Mouse (Mus musculus): ENCODE measurements around the gene Spock1. TPM values are rescaled to one million over a fixed set of nuclear protein-coding genes. Genes with fewer than 3 reads are reported as not detected.
A peak's percentile ranks its signal among the peaks of the same experiment; 100 is the strongest.

The Spock1 gene
- polyA plus RNA-seq (2015; fragmentation: Nextera tagmentation; extraction: Ambion mirVana) = 2.7 and 3.3 TPM in 2 replicates

DNA sequence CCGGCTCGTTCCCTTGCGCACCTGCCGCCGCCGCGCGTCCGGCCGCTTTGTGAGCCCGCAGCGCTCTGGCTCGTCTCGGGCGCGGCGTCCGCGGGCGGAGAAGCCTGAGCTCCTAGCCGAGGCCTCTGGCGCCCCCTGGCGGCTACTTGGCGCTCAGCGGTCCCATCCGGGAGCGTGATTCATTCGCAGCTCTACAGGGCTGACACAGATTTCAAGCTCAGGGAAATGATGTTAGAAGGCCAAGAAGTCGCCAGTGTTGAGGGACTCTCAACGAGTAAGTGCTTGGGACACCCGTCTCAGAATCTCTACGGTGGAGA, at the start of gene Spock1:
TSS of gene Spock1 (minus strand) at position 67 of the 317 bp plus-strand sequence.
- H3K27ac ChIP-seq = no peak within 1 kb of the TSS
- no peak; the same call in 1 of the 2 replicates for ATAC-seq (ENCODE audit: insufficient number of reproducible peaks, low FRiP score, low TSS enrichment, low read depth)
- WGBS = 1% methylated on average over 32 of the region's 32 CpGs
- no peak within 1 kb of the TSS for H3K9ac ChIP-seq
- peak within 1 kb of the TSS; percentile 38 for H3K4me3 ChIP-seq
- peak within 1 kb of the TSS; percentile 74 for H3K4me2 ChIP-seq
- H3K36me3 ChIP-seq = no peaks in the 10 kb centered on the region
- peaks cover 36% of the 10 kb centered on the region for H3K27me3 ChIP-seq
- H3K9me3 ChIP-seq = no peaks in the 10 kb centered on the region
- peaks cover 19% of the 10 kb centered on the region for H3K4me1 ChIP-seq

DNA sequence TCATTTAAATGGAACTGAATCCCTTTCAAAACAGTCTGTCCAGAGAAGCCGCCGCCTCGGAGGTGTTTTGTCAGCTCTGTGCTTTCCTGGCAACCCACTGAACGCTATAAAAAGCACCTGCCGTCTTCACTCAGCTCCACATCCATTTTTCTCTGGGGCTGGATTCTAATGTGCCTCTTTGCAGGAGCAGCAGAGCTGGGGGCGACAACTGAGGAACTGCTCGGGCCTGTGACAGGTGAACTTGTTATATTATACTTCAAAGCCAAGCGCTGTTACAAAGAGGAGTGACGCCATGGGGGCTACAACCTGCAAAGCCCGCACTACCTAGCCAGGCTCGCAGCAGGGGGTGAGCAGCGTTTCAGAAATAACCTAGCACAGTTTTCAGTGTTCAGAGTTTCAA, 42.0 kb upstream of the Spock1 start:
- H3K36me3 ChIP-seq = no peaks in the 10 kb centered on the region
- WGBS = 65% methylated on average over 12 of the region's 12 CpGs
- peaks cover 6% of the 10 kb centered on the region for H3K4me1 ChIP-seq

DNA sequence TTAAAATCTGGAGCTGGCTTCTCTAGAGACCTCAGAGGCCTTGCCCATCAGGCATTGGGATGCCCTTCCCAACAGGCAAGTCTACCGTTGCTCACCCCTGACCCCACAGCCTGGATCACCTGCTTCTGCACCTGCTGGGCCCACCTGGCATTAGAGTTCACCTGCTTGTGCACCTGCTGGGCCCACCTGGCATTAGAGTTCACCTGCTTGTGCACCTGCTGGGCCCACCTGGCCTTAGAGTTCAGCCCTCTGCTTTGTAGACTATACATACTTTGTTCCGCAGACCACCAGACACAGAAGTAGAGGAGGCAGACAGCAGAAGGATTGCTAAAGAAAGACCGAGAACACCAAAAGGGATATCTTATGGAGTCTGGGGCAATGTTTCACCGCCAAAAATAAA, 41.4 kb upstream of the Spock1 start:
- H3K36me3 ChIP-seq = no peaks in the 10 kb centered on the region
- no peaks in the 10 kb centered on the region for H3K27me3 ChIP-seq
- no peak overlapping the region for H3K9ac ChIP-seq
- no peak overlapping the region for H3K27ac ChIP-seq
- no peak overlapping the region for H3K4me3 ChIP-seq
- H3K4me1 ChIP-seq = peaks cover 8% of the 10 kb centered on the region
- ATAC-seq (ENCODE audit: insufficient number of reproducible peaks, low FRiP score, low TSS enrichment, low read depth) = no peak
- H3K9me3 ChIP-seq = no peaks in the 10 kb centered on the region
- H3K4me2 ChIP-seq = no peak overlapping the region
- 77% methylated on average over 4 of the region's 4 CpGs for WGBS

More for the DNA sequence above, 42.0 kb upstream of the Spock1 start:
- Histone ChIP-seq H3K9me3 (no peaks in the 10 kb centered on the region), H3K4me3 (no peak overlapping the region), H3K9ac (no peak overlapping the region), H3K27ac (no peak overlapping the region), H3K4me2 (no peak overlapping the region), H3K27me3 (no peaks in the 10 kb centered on the region)
- no peak for ATAC-seq (ENCODE audit: insufficient number of reproducible peaks, low FRiP score, low TSS enrichment, low read depth)

DNA sequence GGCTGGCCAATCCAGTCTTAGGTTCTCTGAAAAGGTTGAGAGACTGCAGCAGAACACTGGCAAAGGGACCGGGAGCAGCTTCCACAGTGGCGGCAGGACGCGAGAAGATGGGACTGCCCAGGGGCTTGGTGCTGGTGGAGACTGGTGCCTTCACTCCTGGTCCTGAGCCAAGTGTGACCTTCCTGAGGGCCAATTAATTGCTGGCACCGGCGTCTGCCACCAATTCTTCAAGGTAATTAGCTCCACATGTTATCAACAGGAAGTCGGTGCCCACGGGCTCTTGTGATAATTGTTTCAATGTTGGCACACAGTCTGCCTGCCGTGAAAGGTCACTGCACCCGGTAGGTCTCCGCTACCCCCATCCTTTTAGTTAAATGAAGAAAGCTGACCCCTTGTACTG, 37.1 kb upstream of the Spock1 start:
- Histone ChIP-seq H3K4me3 (no peak overlapping the region), H3K4me2 (no peak overlapping the region; the same call in 1 of the 2 replicates), H3K27ac (no peak overlapping the region), H3K36me3 (no peaks in the 10 kb centered on the region), H3K9me3 (no peaks in the 10 kb centered on the region), H3K4me1 (peaks cover 8% of the 10 kb centered on the region), H3K9ac (no peak overlapping the region), H3K27me3 (no peaks in the 10 kb centered on the region)
- no peak for ATAC-seq (ENCODE audit: insufficient number of reproducible peaks, low FRiP score, low TSS enrichment, low read depth)
- 17% methylated on average over 11 of the region's 11 CpGs for WGBS

DNA sequence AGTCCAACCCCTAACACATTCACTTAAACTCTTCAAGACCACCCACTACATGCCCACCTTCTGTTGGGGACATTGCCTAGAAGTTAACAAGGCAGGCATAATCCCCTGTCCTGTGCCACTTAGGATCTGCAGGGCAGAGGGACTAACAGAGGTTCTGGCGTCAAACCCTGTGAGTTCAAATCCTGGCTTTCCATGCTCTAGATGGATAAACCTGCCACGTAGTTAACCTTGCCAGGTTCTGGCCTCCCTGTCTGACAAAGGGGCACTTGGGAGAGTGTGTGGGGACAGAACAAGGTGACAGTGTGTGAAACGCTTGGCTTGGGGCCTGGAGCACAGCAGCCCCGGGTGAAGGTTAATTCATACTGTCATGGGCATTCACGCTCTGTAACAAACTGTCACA, 36.3 kb upstream of the Spock1 start:
- Histone ChIP-seq H3K4me1 (peaks cover 8% of the 10 kb centered on the region), H3K27ac (no peak overlapping the region), H3K9me3 (no peaks in the 10 kb centered on the region), H3K9ac (no peak overlapping the region), H3K4me2 (no peak overlapping the region), H3K4me3 (no peak overlapping the region), H3K36me3 (no peaks in the 10 kb centered on the region), H3K27me3 (no peaks in the 10 kb centered on the region)
- WGBS = 74% methylated on average over 5 of the region's 5 CpGs
- ATAC-seq (ENCODE audit: insufficient number of reproducible peaks, low FRiP score, low TSS enrichment, low read depth) = no peak

DNA sequence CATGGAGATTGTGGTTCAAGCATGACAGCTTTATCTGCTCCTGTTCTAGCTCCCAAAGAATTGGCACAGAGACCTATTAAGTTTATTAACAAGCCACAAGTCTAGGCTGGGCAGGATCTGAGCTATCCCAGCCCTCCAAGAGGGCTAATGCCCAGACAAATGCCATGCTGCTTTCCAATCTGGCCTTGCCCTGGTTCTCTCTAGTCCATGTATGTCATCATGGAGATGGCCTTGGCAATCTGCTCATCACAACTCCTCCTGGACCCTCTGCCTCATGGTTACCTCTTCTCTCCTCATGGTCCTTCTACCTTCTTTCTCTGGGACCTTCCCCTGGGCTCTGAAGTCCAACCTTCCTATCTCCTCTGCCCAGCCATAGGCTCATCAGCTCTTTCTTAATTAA, 35.8 kb upstream of the Spock1 start:
- H3K36me3 ChIP-seq = no peaks in the 10 kb centered on the region
- no peak overlapping the region for H3K4me3 ChIP-seq
- no peak overlapping the region for H3K4me2 ChIP-seq
- H3K27me3 ChIP-seq = no peaks in the 10 kb centered on the region
- ATAC-seq (ENCODE audit: insufficient number of reproducible peaks, low FRiP score, low TSS enrichment, low read depth) = no peak
- H3K27ac ChIP-seq = no peak overlapping the region
- no peak overlapping the region for H3K9ac ChIP-seq
- H3K9me3 ChIP-seq = no peaks in the 10 kb centered on the region
- peaks cover 8% of the 10 kb centered on the region for H3K4me1 ChIP-seq

DNA sequence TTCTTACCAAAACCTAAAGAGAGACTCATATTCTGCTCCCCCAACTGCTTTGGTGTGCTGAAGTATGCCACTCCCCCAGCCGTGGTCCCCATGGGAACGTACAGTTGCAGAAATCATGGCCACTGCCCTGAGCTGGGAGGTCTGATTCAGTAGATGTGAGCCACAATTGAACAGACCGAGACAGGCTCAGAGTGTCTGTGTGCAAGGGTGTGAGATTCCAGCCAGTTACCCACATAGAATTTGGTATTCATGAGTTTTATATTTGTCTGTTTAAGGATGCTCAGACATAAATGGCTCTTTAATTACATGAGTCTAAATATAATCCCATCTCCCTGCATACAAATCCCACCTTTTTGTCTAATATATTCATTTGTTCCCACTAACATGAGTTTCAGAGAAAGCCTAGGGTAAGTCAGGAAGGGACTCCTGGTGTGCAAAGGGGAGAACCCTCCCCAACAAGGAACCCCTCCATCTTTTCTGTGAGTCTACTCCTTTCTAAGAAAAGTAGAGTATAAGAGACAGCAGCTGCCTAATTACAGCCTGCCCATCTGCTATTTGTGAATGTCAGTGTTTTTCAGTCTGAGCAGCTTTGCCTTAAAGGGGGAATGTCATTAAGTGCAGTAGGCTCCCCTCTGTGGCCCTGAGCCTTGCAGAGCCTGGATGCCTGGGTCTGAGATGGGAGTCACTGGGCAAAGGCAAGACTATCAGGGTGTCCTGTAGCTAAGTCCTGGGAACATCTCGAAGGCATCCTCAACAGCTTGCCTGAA, 29.5 kb upstream of the Spock1 start:
- Histone ChIP-seq H3K9me3 (no peaks in the 10 kb centered on the region), H3K36me3 (no peaks in the 10 kb centered on the region), H3K27ac (no peak overlapping the region), H3K9ac (no peak overlapping the region), H3K4me2 (no peak overlapping the region), H3K27me3 (no peaks in the 10 kb centered on the region), H3K4me3 (no peak overlapping the region), H3K4me1 (no peaks in the 10 kb centered on the region)
- whole genome bisulfite sequencing = 72% methylated on average over 4 of the region's 4 CpGs
- no peak for ATAC-seq (ENCODE audit: insufficient number of reproducible peaks, low FRiP score, low TSS enrichment, low read depth)

DNA sequence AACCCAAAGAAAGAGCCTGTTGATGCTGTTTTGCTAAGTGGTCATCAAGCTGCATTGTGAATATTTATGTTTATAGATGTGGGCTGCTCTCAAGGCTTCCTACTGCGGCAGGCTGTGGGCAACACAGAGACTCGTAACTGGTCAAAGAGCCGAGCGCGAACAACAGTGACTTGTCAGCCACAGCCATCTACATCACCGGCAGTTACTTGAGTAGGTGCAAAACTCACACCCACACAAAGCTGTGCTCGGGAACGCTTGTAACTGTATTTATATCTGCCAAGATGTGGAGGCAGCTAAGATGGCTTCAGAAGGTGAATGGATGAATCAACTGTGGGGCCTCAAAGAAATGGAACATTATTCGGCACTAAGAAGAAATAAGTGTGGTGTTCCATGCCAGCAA, 23.9 kb upstream of the Spock1 start:
- no peak overlapping the region for H3K4me3 ChIP-seq
- no peak overlapping the region for H3K9ac ChIP-seq
- WGBS = 77% methylated on average over 9 of the region's 9 CpGs
- no peaks in the 10 kb centered on the region for H3K27me3 ChIP-seq
- no peak overlapping the region for H3K4me2 ChIP-seq
- no peaks in the 10 kb centered on the region for H3K9me3 ChIP-seq
- H3K27ac ChIP-seq = no peak overlapping the region
- H3K36me3 ChIP-seq = no peaks in the 10 kb centered on the region
- no peak for ATAC-seq (ENCODE audit: insufficient number of reproducible peaks, low FRiP score, low TSS enrichment, low read depth)
- no peaks in the 10 kb centered on the region; the same call in 1 of the 2 replicates for H3K4me1 ChIP-seq

DNA sequence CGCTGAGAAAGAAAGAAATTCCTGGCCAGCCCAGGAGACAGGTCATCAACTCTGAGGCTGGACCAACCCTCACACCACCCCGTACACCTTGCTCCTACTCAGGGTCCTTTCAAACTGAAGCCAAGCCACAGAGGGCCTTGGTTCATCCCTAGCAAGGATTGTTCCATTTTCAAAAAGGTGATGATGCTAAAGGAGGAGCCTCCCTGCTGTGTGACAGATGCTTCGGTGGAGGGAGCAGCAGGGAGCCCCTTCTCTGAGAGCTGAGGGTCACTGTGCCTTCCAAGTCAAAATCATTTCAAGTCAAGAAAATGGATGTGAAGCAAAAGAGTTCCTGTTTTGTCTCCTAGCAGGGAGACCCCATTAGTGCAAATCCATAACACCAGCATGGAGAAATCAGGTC, 23.2 kb upstream of the Spock1 start:
- Histone ChIP-seq H3K4me3 (no peak overlapping the region), H3K4me2 (no peak overlapping the region), H3K27me3 (no peaks in the 10 kb centered on the region), H3K27ac (no peak overlapping the region), H3K36me3 (no peaks in the 10 kb centered on the region), H3K9me3 (no peaks in the 10 kb centered on the region), H3K9ac (no peak overlapping the region), H3K4me1 (no peaks in the 10 kb centered on the region; the same call in 1 of the 2 replicates)
- 70% methylated on average over 3 of the region's 3 CpGs for WGBS
- no peak for ATAC-seq (ENCODE audit: insufficient number of reproducible peaks, low FRiP score, low TSS enrichment, low read depth)

DNA sequence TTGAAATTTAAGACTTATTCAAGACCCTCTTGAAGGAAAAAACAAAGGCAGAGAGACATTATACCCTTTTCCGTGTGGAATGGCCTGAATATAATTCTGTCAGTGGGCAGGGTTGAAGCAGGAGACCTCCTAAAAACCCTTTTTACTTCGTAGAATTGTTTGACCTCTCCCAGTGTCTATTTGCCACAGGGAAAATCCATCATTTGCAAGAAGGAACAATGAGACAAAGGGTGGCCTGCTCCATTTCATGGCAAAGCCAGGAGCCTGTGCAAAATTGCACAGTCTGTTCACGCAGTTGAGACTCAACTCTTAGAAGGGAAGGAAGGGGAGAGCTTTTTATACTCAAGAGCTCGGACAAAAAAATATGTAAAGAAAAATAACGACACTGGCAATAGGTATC, 22.6 kb upstream of the Spock1 start:
- Histone ChIP-seq H3K4me2 (no peak overlapping the region), H3K9ac (no peak overlapping the region), H3K27ac (no peak overlapping the region), H3K36me3 (no peaks in the 10 kb centered on the region), H3K4me1 (no peaks in the 10 kb centered on the region; the same call in 1 of the 2 replicates), H3K9me3 (no peaks in the 10 kb centered on the region), H3K4me3 (no peak overlapping the region), H3K27me3 (no peaks in the 10 kb centered on the region)
- 57% methylated on average over 5 of the region's 5 CpGs for WGBS
- ATAC-seq (ENCODE audit: insufficient number of reproducible peaks, low FRiP score, low TSS enrichment, low read depth) = no peak

DNA sequence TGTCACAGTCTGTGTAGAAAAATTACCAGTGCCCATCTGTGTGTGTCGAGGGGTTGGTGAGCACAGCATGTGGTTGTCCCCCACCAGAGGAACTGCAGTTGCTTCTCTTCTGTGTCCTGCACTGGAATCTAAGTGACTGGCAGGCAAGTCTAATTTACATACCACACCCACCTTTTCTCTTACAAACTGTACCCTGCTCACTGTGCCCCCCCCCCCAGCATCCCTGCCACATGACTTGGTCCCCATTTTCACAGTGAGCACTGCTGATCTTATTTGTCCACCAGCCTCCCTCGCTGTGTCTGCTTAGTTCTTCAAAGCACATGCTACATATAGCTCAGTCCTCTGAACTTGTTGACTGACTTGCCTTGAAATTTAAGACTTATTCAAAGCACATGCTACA, 22.2 kb upstream of the Spock1 start:
- Histone ChIP-seq H3K36me3 (no peaks in the 10 kb centered on the region), H3K4me3 (no peak overlapping the region), H3K4me2 (no peak overlapping the region), H3K9ac (no peak overlapping the region), H3K27me3 (no peaks in the 10 kb centered on the region), H3K4me1 (no peaks in the 10 kb centered on the region; the same call in 1 of the 2 replicates), H3K27ac (no peak overlapping the region), H3K9me3 (no peaks in the 10 kb centered on the region)
- 28% methylated on average over 2 of the region's 2 CpGs for WGBS
- no peak for ATAC-seq (ENCODE audit: insufficient number of reproducible peaks, low FRiP score, low TSS enrichment, low read depth)

DNA sequence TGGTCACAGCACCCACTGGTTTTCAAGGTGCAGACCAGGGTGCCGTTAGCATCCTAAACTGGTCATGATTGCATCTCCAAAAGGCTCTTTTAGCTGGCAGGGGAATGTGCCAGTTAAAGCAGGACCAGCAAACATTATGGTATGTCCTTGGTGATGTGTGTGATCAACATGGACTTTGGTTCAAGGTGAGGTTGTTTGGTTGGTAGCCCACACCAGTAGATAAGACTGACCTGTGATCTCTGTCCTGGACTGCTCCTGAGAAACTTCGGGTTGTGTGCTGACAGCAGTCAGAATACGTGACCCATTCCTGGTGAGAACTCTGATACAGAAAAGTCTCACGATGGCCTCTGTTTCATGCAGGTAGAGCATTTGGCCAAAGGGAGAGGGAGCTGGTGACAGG, 11.8 kb upstream of the Spock1 start:
- no peaks in the 10 kb centered on the region for H3K36me3 ChIP-seq
- H3K27ac ChIP-seq = no peak overlapping the region
- no peak overlapping the region for H3K4me2 ChIP-seq
- no peaks in the 10 kb centered on the region for H3K9me3 ChIP-seq
- H3K9ac ChIP-seq = no peak overlapping the region
- H3K27me3 ChIP-seq = no peaks in the 10 kb centered on the region
- no peak for ATAC-seq (ENCODE audit: insufficient number of reproducible peaks, low FRiP score, low TSS enrichment, low read depth)
- no peak overlapping the region for H3K4me3 ChIP-seq
- 90% methylated on average over 4 of the region's 4 CpGs for WGBS
- no peaks in the 10 kb centered on the region for H3K4me1 ChIP-seq

DNA sequence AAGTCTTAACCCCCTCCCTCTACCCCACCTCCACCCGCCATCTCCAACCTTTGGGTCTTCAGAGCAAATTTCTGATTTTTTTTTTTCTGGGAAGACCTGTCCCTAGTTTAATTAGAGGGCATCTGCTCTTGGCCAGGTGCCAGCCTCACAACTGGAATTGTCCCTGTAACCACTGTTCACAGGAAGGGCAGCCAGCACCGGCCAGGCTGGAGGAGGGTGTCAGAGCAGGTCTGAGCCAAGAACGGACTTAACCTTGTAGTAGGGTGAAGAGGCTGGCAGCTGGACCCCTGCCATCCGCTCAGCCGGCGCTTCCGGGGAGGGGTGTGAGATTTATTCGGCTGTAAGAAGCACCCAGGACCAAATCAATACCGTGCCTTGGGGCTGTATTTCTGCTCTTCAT, 3.0 kb upstream of the Spock1 start:
- Histone ChIP-seq H3K4me2 (peak overlapping the region; percentile 12; the same call in 1 of the 2 replicates), H3K36me3 (no peaks in the 10 kb centered on the region), H3K4me3 (no peak overlapping the region), H3K9ac (no peak overlapping the region), H3K27ac (no peak overlapping the region), H3K27me3 (peaks cover 28% of the 10 kb centered on the region), H3K9me3 (no peaks in the 10 kb centered on the region), H3K4me1 (peaks cover 19% of the 10 kb centered on the region)
- 35% methylated on average over 9 of the region's 9 CpGs for WGBS
- ATAC-seq (ENCODE audit: insufficient number of reproducible peaks, low FRiP score, low TSS enrichment, low read depth) = peak; percentile 32; the same call in 1 of the 2 replicates
